Mouse (Mus musculus) myocyte (in vitro differentiated cells): ENCODE measurements around the gene Papss2. TPM values are rescaled to one million over a fixed set of nuclear protein-coding genes. Genes with fewer than 3 reads are reported as not detected.
"Not testable (repeated sequence)": the region's sequence is repeated elsewhere in the genome, so short reads cannot be mapped to it uniquely, and the experiment has no call there.

Source experiments
- H3K27me3 ChIP-seq: one replicate; pipeline ENCODE4 v1.6.1; 2011; ENCODE audit not compliant: control insufficient read depth, insufficient read depth, insufficient read length
- H3K36me3 ChIP-seq: one replicate; pipeline ENCODE4 v1.6.1; 2011; ENCODE audit not compliant: control insufficient read depth, insufficient read depth
- H3K4me2 ChIP-seq: one replicate; pipeline ENCODE4 v1.6.1; 2011; ENCODE audit warnings: low read depth, control low read depth
- H3K4me3 ChIP-seq: one replicate; pipeline ENCODE4 v1.5.1; 2011; ENCODE audit warnings: mild to moderate bottlenecking, control low read depth, moderate library complexity
- H3K79me2 ChIP-seq: one replicate; pipeline ENCODE4 v1.6.1; 2011; ENCODE audit not compliant: control insufficient read depth, insufficient read depth
- H3ac ChIP-seq: one replicate; pipeline ENCODE4 v1.6.1; 2011; ENCODE audit not compliant: control insufficient read depth, insufficient read length
- CEBPB ChIP-seq: IDR thresholded peaks from 2 replicates; pipeline ENCODE4 v1.6.1; 2011; ENCODE audit warnings: mild to moderate bottlenecking, moderate library complexity; ENCODE audit not compliant: poor library complexity, insufficient read depth, severe bottlenecking
- E2F4 ChIP-seq: IDR thresholded peaks from one replicate; pipeline ENCODE4 v1.6.1; 2011; ENCODE audit warnings: mild to moderate bottlenecking, control low read depth, moderate library complexity; ENCODE audit not compliant: insufficient read depth
- MAX ChIP-seq: IDR thresholded peaks from one replicate; pipeline ENCODE4 v1.6.1; 2011; ENCODE audit warnings: low read depth, mild to moderate bottlenecking, control low read depth
- MYOD1 ChIP-seq, 3 experiments: IDR thresholded peaks; one replicate each; pipeline ENCODE4 v1.6.1; 2011; ENCODE audit warnings: control low read depth in 2 of 3, low read depth in 2 of 3, mild to moderate bottlenecking in 2 of 3, moderate library complexity in 1 of 3; ENCODE audit not compliant: insufficient read length in 2 of 3, control insufficient read depth in 1 of 3
- MYOG ChIP-seq, 3 experiments: IDR thresholded peaks; one replicate each; pipeline ENCODE4 v1.6.1; 2011; ENCODE audit warnings: control low read depth in 2 of 3, low read depth in 2 of 3, mild to moderate bottlenecking in 2 of 3; ENCODE audit not compliant: insufficient read length in 2 of 3, control insufficient read depth in 1 of 3, insufficient read depth in 1 of 3
- POLR2A ChIP-seq: IDR thresholded peaks from one replicate; pipeline ENCODE4 v1.6.1; 2011; ENCODE audit warnings: low read depth, mild to moderate bottlenecking, control low read depth, moderate library complexity; ENCODE audit not compliant: insufficient read length
- POLR2AphosphoS2 ChIP-seq: IDR thresholded peaks from one replicate; pipeline ENCODE4 v1.6.1; 2011; ENCODE audit warnings: low read depth, control low read depth; ENCODE audit not compliant: insufficient read length
- REST ChIP-seq: IDR thresholded peaks from one replicate; pipeline ENCODE4 v1.6.1; 2011; ENCODE audit warnings: mild to moderate bottlenecking, control low read depth, moderate library complexity; ENCODE audit not compliant: insufficient read depth, insufficient read length
- SRF ChIP-seq: IDR thresholded peaks from one replicate; pipeline ENCODE4 v1.6.1; 2011; ENCODE audit warnings: low read depth; ENCODE audit not compliant: control insufficient read depth, insufficient read length
- TCF12 ChIP-seq: IDR thresholded peaks from one replicate; pipeline ENCODE4 v1.6.1; 2011; ENCODE audit warnings: mild to moderate bottlenecking, control low read depth; ENCODE audit not compliant: poor library complexity, insufficient read depth, severe bottlenecking
- TCF3 ChIP-seq: IDR thresholded peaks from one replicate; pipeline ENCODE4 v1.6.1; 2011; ENCODE audit warnings: low read depth, control low read depth; ENCODE audit not compliant: insufficient read length
- USF1 ChIP-seq: IDR thresholded peaks from one replicate; pipeline ENCODE4 v1.6.1; 2011; ENCODE audit warnings: low read depth, mild to moderate bottlenecking, control low read depth, moderate library complexity
- polyA plus RNA-seq: library from polyadenylated mRNA; unstranded; fragments of >200 nt; fragmentation: generic; extraction: Trizol; gene quantifications from one replicate; pipeline ENCODE4 v1.2.1, GENCODE M21; 2012; ENCODE audit warnings: missing spikeins

The Papss2 gene
- polyA plus RNA-seq, 1 experiment = 0.47 TPM

- no peaks in the 10 kb centered on the region for H3K79me2 ChIP-seq
- H3K4me3 ChIP-seq = no peak overlapping the region
- H3K27me3 ChIP-seq = no peaks in the 10 kb centered on the region
- H3K4me2 ChIP-seq = no peak overlapping the region
- H3K36me3 ChIP-seq = peaks cover 47% of the 10 kb centered on the region
- no peak overlapping the region for H3ac ChIP-seq
- no peak for TF ChIP-seq SRF
- no peak for TF ChIP-seq E2F4
- TF ChIP-seq USF1 = no peak
- TF ChIP-seq POLR2A = no peak
- no peak for TF ChIP-seq POLR2AphosphoS2
- no peak for TF ChIP-seq CEBPB
- TF ChIP-seq REST = no peak
- TF ChIP-seq TCF12 = no peak
- no peak for TF ChIP-seq MYOD1 (IDR thresholded peaks at IDR 0.05; ENCODE audit: control insufficient read depth in 1 of 3, insufficient read length in 2 of 3, low read depth in 2 of 3)
- TF ChIP-seq MAX = no peak
- no peak for TF ChIP-seq MYOG (IDR thresholded peaks at IDR 0.05; ENCODE audit: control insufficient read depth in 1 of 3, insufficient read depth in 1 of 3, insufficient read length in 2 of 3, low read depth in 2 of 3)
Measured at GRCm38 (mm10) chr19:32675766-32676165, 80.2 kb downstream of the Papss2 start.

DNA sequence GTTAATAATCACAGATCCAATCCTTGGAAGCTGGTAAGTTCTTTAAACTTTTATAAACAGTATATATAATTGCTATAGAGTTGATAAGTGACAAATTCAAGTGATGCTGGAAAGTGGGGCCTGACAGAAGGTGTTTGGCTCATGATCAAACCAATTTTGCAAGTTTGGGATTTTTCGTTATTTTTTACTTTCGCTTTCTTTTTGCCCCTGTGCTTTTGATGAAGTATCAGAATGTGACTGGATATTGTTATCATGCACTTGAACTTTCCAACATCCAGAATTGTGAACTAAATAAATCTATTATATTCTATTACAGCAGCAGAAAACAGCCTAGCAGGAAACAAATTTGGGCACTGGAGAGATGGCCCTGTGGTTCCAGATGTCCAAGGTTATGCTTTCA is 85.3 kb downstream of the Papss2 start:
- Histone ChIP-seq H3K36me3 (peaks cover 47% of the 10 kb centered on the region), H3K4me3 (no peak overlapping the region), H3K4me2 (no peak overlapping the region), H3K27me3 (no peaks in the 10 kb centered on the region), H3ac (no peak overlapping the region), H3K79me2 (no peaks in the 10 kb centered on the region)
- TF ChIP-seq TCF3 (no peak), POLR2AphosphoS2 (no peak), REST (no peak), CEBPB (no peak), POLR2A (no peak), E2F4 (no peak), USF1 (no peak), MYOG (IDR thresholded peaks at IDR 0.05; ENCODE audit: control insufficient read depth in 1 of 3, insufficient read depth in 1 of 3, insufficient read length in 2 of 3, low read depth in 2 of 3) (no peak)

- Histone ChIP-seq H3K79me2 (no peaks in the 10 kb centered on the region), H3ac (no peak overlapping the region), H3K36me3 (peaks cover 50% of the 10 kb centered on the region), H3K4me2 (no peak overlapping the region), H3K4me3 (no peak overlapping the region), H3K27me3 (no peaks in the 10 kb centered on the region)
- TF ChIP-seq POLR2A (no peak), USF1 (no peak), SRF (no peak)
Measured at GRCm38 (mm10) chr19:32683081-32683480, 87.5 kb downstream of the Papss2 start.

GRCm38 (mm10) chr19:32687721-32688120 is 92.1 kb downstream of the Papss2 start:
- Histone ChIP-seq H3K36me3 (peaks cover 33% of the 10 kb centered on the region), H3K4me3 (no peak overlapping the region), H3ac (no peak overlapping the region), H3K4me2 (no peak overlapping the region), H3K79me2 (no peaks in the 10 kb centered on the region), H3K27me3 (no peaks in the 10 kb centered on the region)
- TF ChIP-seq SRF (no peak), MAX (no peak), REST (no peak), TCF3 (no peak), MYOG (IDR thresholded peaks at IDR 0.05; ENCODE audit: control insufficient read depth in 1 of 3, insufficient read depth in 1 of 3, insufficient read length in 2 of 3, low read depth in 2 of 3) (no peak), TCF12 (no peak), POLR2AphosphoS2 (no peak)

DNA sequence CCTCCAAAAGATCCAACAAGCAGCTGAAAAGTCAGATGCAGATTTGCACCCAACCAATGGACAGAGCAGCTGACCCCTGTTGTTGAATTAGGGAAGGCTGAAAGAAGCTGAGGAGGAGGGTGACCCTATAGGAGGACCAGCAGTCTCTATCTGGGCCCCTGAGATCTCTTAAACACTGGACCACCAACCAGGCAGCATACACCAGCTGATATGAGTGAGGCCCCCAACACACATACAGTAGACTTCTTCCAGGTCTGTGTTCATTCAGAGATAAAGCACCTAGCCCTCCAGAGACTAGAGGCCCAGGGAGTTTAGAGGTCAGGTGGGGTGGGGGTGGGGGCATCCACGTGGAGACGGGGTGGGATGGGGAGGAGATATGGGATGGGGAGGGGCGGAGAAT is 92.6 kb downstream of the Papss2 start:
- not testable (repeated sequence) for H3K27me3 ChIP-seq, H3K4me3 ChIP-seq, H3K4me2 ChIP-seq, H3ac ChIP-seq, H3K79me2 ChIP-seq
- H3K36me3 ChIP-seq = peaks cover 38% of the 10 kb centered on the region

GRCm38 (mm10) chr19:32689724-32690123 is 94.1 kb downstream of the Papss2 start:
- H3ac ChIP-seq = no peak overlapping the region
- no peaks in the 10 kb centered on the region for H3K27me3 ChIP-seq
- H3K4me3 ChIP-seq = no peak overlapping the region
- no peak for TF ChIP-seq TCF12
- TF ChIP-seq CEBPB = no peak
- no peak for TF ChIP-seq SRF
- TF ChIP-seq MAX = no peak
- no peak for TF ChIP-seq MYOD1 (IDR thresholded peaks at IDR 0.05; ENCODE audit: control insufficient read depth in 1 of 3, insufficient read length in 2 of 3, low read depth in 2 of 3)
- no peak for TF ChIP-seq REST
- TF ChIP-seq TCF3 = no peak
- no peak for TF ChIP-seq USF1
- TF ChIP-seq MYOG (IDR thresholded peaks at IDR 0.05; ENCODE audit: control insufficient read depth in 1 of 3, insufficient read depth in 1 of 3, insufficient read length in 2 of 3, low read depth in 2 of 3) = no peak
- no peak for TF ChIP-seq POLR2AphosphoS2
- TF ChIP-seq POLR2A = no peak
- TF ChIP-seq E2F4 = no peak
- no peak overlapping the region for H3K4me2 ChIP-seq
- H3K79me2 ChIP-seq = no peaks in the 10 kb centered on the region
- H3K36me3 ChIP-seq = peaks cover 40% of the 10 kb centered on the region
